Mouse (Mus musculus) inflammation-experienced regulatory T-cells, adult 16 weeks (primary cell): ENCODE data around the gene Rnpep. TPM values are rescaled to one million over a fixed set of nuclear protein-coding genes. Genes with fewer than 3 reads are reported as not detected.

Experiments used
- polyA plus RNA-seq: library from polyadenylated mRNA; unstranded; fragments of 100-300 nt; shearing (Covaris generic); gene quantifications from one replicate; pipeline ENCODE4 v1.2.1, GENCODE M21; 2017

Gene Rnpep
- 42.7 TPM for polyA plus RNA-seq

GRCm38 (mm10) chr1:135283826-135284291, at the start of gene Rnpep:
Gene Rnpep (minus strand): TSS chr1:135284084.

GRCm38 (mm10) chr1:135324571-135324970, 40.7 kb upstream of the Rnpep start, which contains the start of gene Lmod1:
Gene Lmod1 (plus strand): TSS chr1:135324807.

GRCm38 (mm10) chr1:135313284-135314031, 29.6 kb upstream of the Rnpep start, which contains the start of gene Timm17a:
Gene Timm17a (minus strand): TSS chr1:135313778.

GRCm38 (mm10) chr1:135258380-135259127, 25.3 kb downstream of the Rnpep start, which contains the start of gene Elf3:
Gene Elf3 (minus strand): TSS chr1:135258568.

Other genes starting within 250 kb of the Rnpep start
- gene Lgr6, start 178.8 kb downstream of the Rnpep start, polyA plus RNA-seq: 0.16 TPM
- gene Ptpn7, start 151.4 kb downstream of the Rnpep start, polyA plus RNA-seq: 344 TPM
- gene Arl8a, start 137.3 kb downstream of the Rnpep start, polyA plus RNA-seq: 12.4 TPM
- not detected for gene Gpr37l1, start 116.4 kb downstream of the Rnpep start, polyA plus RNA-seq
- gene Elf3, start 25.5 kb downstream of the Rnpep start, polyA plus RNA-seq: not detected
- 139 TPM for gene Timm17a, start 29.7 kb upstream of the Rnpep start, polyA plus RNA-seq
- gene Lmod1, start 40.7 kb upstream of the Rnpep start, polyA plus RNA-seq: not detected
- gene Shisa4, start 91.2 kb upstream of the Rnpep start, polyA plus RNA-seq: not detected
- gene Ipo9, start 146.4 kb upstream of the Rnpep start, polyA plus RNA-seq: 81.6 TPM